Mouse (Mus musculus) spleen, postnatal 10 days (tissue): ENCODE measurements at regions not wholly inside any gene's neighbourhood (a gene's known extent, or its start where the extent isn't known, plus 50 kb on each side); places are given as distances from the start of the nearest gene placed in this dataset.

Experiments used
- DNase-seq, 2 experiments: peaks; one replicate each; pipeline ENCODE4 v3.0.0; 2021 to 2022; ENCODE audit warnings: low spot score in 2 of 2

DNA sequence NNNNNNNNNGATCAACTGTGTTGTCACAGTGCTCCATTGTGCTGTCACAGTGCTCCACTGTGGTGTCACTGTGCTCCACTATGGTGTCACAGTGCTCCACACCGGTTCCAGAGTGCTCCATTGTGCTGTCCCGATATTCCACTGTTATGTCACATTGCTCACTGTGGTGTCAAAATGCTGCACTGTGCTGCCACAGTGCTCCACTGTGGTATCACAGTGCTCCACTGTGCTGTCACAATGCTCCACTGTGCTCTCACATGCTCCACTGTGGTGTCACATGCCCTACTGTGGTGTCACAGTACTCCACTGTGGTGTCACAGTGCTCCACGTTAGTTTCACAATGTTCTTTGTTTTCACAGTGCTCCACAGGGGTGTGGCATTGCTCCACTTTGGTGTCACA, 359.3 kb upstream of the Olfr161 start:
- DNase-seq, result peak in 1 of 2 experiments; percentile 16

DNA sequence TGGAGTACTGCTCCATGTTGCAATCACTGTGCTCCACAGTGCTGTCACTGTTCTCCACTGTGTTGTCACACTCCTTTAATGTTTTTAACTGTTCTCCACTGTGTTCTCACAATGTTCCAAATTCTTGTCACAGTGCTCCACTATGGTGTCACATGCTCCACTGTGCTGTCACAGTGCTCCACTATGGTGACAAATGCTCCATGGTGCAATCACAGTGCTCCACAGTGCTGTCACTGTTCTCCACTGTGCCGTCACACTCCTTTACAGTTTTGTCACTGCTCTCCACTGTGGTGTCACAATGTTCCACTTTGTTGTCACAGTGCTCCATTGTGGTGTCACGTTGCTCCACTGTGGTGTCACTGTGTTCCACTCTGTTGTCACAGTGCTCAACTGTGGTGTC, 358.2 kb upstream of the Olfr161 start:
- peak in 1 of 2 experiments; percentile 12 for DNase-seq

DNA sequence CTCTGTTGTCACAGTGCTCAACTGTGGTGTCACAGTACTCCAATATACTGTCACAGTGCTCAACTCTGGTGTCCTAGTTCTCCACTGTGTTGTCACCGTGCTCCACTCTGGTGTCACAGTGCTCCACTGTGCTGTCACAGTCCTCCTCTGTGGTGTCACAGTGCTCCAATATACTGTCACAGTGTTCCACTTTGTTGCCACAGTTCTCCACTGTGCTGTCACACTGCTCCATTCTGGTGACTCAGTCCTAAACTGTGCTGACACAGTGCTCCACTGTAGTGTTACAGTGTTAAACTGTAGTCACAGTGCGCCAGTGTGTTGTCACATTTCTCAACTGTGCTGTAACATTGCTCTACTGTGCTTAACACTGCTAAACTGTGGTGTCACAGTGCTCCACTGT, 356.8 kb upstream of the Olfr161 start:
- peak in 1 of 2 experiments; percentile 12 for DNase-seq

DNA sequence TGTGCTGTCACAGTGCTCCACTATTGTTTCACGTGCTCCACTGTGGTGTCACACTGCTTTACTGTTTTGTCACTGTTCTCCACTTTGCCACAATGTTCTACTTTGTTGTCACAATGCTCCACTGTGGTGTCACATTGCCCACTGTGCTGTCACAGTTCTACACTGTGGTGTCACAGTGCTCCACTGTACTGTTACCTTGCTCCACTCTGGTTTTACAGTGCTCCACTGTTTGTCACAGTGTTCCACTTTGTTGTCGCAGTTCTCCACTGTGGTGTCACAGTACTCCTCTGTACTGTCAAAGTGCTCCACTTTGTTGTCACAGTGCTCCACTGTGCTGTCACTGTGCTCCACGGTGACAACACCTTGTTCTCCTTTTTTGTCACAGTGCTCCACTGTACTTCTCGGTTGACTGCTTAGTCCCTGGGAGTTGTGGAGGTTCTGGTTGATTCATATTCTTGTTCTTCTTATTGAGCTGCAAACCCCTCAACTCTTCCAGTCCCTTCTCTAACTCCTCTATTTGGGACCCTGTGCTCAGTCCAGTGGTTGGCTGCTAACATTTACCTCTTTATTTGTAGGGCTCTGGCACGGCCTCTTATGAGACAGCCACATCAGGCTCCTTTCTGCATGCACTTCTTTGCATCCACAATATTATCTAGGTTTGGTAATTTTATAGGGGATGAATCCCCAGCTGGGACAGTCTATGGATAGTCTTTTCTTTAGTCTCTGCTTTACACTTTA, 349.7 kb upstream of the Olfr161 start:
- peak in 1 of 2 experiments; percentile 13 for DNase-seq

DNA sequence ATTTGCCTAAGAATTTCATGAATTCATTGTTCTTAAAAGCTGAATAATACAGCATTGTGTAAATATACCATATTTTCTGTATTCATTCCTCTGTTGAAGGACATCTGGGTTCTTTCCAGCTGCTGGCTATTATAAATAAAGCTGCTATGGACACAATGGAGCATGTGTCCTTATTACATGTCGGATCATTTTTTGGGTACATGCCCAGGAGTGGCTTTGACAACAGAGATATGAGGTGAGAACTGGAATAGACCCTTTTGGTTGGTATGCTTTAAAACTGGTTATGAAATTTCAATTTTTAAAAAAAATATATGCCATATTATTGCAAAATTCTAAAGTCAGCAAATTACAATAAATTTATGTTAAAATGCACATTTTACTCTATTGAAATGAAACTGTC, 348.9 kb upstream of the Olfr161 start:
- DNase-seq, result no peak

DNA sequence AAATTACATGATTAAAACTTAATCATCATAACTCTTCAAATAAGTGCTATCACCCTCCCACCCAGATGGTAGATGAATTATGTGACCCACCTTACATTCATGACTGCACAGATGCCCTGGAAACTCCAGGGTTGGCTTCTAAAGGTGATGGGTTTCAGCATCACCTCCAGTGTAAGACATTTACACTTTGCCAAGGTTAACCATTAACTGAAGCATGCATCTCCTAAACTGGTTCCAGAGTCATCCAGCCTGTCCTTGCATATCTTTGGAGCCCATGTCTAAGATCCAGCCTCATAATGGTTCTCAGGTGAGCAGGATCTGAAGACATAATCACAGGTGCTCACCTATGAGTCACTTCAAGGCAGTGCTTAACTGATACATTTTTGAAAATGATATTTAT, 344.4 kb upstream of the Olfr161 start:
- no peak for DNase-seq

DNA sequence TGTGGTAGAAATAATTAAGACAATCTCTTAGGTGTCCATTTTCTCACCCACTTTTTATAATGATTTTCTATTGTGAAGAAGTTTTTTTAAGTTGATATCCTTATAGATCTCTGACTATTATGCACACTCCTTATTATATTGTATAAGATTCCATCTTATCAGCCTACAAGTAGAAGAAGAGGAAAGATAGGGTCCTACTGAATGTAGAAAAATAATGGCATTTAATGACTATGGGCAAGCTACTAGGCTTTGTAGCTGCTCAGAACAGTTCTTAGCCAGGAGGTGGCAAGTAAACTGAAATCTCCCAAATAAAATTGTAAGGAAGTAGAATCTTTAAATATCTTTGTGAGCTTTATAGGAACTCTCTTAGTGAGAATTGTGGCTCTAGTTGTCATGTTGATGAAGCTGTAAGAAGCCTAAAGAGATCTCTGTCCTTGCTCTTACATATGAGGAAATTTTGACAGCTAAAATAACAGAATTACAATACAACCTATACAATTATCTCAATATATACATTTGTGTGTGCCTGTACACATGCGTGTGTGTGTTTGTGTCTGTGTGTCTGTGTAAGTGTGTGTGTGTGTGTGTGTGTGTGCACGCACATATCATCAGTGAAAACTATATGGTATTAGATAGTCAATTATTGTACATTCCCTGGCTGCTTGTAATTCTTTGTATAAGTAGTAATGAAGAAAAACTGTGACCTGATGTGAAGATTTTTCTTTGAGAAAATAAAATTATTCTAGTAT, 343.7 kb upstream of the Olfr161 start:
- DNase-seq, result no peak

DNA sequence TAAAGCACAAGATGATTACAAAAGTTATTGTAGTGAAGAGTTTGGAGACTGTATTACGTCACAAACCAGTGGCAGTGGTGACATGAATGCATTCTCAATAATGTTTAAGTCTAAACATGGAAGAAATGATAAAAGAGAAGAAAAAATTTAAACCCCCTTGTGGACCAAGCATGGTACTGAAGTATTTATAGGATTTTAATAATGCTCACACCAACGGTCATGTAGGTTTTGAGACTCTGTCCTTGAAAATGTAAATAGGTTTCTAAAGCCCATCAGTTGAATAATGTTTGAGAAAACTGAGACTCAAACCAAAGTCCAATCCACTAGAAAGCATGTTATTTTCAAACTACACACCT, 343.1 kb upstream of the Olfr161 start:
- DNase-seq, result no peak

DNA sequence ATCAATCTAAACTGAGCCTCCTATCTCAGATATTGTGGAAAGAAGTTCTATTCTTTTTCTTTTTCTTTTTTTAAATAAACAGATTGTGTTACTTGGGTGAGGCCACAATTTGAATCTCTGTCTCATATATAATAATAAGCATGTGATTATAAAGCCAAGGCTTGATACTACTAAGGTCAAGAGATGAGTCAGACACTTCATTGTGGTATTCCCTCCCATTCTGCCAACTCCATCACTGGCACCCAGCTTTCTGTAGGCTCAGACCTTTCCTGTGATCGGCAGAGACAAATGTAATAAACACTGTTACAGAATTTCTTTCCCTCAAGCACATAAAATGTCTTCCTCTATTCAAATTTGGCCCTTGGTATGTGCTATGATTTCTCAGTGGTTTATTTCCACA, 337.0 kb upstream of the Olfr161 start:
- DNase-seq, result no peak

DNA sequence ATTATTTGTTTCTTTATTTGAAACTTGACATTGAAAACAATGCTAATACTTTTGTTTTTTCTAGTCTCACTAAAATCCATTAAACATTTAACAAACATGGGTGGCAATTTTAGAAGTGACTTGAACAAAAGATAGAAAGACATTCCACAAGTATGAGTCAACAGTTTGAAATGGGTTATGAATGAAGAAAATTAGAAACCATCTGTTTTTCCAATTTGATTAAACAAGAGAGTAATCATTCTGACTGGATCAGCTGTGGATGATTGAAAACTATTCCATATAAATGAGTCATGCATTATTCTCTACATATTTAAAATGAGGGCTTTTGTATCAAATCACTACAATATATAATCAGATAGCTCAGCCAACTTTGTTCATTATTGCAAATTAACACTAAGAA, 334.8 kb upstream of the Olfr161 start:
- DNase-seq, result no peak

DNA sequence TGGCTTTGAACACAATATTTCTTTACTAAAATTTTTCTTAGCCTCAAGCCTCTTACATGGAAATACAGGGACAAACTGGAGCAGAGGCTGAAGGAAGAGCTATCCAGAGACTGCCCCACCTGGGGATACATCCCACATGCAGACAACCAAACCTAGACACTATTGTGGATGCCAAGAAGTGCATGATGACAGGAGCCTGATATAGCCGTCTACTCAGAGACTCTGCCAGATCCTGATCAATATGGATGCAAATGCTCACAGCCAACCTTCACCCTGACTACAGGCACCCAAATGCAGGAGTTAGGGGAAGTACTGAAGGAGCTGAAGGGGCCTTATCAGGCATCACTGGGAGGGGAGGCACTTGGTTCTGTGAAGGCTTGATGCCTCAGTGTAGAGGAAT, 325.5 kb upstream of the Olfr161 start:
- DNase-seq, result no peak

DNA sequence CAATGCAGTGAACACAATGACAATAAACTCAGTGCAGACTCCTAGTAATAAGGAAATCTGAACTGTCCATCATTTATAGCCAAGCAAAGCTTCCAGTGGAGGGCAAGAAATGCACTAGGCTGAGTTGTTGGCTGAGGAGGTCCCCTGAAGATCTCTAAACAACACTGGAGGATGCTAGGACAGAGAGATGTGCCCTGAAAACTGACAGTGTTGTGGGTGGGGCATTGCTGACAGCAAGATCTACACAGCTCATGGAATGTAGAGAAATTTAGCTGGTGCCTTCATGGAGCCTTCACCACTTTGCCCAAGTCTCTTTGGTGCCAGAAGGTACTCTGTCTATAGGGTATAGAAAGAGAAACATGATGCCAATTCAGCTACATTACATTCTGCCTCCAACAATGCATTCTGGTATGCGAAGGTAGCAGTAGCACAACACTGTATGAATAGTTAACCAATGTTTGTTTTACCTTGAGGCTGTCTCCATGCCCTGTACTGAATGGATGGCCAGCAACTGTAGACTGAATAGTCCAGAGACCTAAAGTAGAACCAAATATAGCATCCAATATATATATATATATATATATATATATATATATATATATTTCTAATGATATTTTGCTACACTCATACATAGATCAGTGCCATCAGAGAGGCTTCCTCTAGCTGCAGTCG, 318.9 kb upstream of the Olfr161 start:
- DNase-seq, result no peak

DNA sequence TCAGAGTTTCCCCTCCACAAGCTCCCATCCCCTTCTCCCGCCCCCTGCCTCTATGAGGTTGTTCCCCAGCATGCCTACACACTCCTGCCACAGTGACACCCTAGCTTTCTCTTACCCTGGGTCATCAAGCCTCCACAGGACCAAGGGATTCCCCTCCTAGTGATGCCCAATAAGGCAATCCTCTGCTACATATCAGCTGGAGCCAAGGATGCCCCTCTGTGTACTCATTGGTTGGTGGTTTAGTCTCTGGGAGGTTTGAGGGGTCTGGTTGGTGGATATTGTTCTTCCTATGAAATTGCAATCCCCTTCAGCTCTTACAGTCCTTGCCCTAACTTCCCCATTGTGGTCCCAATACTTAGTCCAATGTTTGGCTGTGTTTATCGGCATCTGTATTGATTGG, 317.4 kb upstream of the Olfr161 start:
- no peak for DNase-seq
